Mouse (Mus musculus): ENCODE data around the gene Pld4. TPM values are rescaled to one million over a fixed set of nuclear protein-coding genes. Genes with fewer than 3 reads are reported as not detected.

Pld4 gene
- polyA plus RNA-seq, 1 experiment from 2014 or later = 8.4 TPM

DNA sequence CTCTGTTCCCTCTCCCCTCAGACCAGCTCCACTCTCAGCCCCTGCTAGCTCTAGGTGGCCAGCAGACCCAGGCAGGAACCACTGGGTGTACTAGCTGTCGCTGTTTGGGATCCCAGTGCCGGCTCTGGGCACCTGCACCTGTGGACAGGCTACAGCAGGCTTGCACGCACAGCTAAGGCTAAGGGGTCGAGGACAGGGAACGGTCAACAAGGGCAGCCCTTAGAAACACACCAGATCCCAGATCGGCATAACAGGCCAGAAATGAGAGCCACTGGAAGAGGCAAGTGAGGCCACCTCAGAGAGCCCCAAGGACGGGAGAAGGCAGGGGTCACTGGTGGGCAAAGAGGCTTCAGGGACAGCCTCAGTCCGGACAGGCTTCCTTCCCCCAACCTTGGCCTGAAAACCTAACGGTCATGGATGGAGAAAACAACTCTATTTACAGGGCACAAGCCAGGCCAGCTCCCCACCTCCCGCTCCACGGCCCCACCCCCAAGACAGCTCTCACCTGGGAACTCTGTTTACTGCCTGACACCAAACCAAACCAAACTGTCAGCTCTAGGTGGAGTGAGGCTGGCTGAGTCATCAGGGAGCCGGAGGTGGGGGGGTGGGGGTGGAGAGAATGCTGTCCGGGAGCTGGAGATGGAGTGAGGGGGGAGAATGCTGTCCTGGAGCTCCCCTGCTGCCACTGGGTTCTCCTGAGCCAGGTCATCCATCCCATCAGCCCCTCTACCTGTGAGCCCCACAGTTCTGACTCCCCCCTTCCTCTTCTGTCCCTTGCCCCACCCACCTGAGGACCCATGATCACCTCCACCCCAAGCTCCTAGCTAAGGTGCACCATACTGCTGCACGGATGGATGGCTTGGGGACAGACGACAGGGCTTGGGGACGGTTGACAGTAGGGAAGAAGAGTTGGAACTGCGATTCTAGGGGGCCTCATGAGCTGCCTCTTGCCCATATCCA lies 36.4 kb downstream of the Pld4 start:
- Histone ChIP-seq H3K27me3 (replicated peaks) (peaks cover 30% of the 10 kb centered on the region), H3K9me3 (replicated peaks) (no peaks in the 10 kb centered on the region), H3K27ac (replicated peaks) (no peak overlapping the region), H3K4me2 (no peak overlapping the region), H3K9ac (replicated peaks) (no peak overlapping the region), H3K36me3 (no peaks in the 10 kb centered on the region), H3K4me3 (replicated peaks) (no peak overlapping the region), H3K4me1 (peaks cover 29% of the 10 kb centered on the region)
- 59% methylated on average over 16 of the region's 17 CpGs for WGBS
- no peak for ATAC-seq (ENCODE audit: low FRiP score)

DNA sequence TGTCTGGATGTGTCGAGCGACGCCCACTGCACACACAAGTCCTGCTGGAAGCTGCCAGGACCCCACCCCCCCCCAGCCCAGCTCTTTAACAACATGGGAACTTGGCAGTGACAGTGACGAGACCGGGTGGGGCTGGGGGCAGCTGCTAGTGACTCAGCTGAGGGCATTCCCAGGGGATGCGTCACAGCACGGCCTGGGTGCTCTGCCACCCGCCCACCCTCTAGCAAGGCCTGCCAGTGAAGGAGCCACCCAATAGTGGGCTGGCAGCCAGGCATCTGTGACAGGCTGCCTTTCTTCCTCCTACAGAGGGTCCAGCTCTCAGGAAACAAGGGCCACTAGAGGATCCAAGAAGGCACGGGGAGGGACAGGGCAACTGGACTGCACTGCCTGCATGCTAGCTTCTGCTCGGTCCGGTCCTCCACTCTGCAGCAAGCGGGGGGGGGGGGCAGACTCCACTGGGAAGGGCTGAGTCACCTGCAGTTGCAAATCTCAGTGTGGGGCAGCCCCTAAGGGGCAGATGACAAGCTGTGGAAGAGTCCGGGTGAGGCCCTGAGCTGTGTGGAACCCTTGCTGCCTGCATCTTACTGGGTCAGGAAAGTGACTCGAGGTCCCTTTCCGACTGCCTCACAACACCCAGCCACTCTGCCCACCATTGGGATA lies 37.3 kb downstream of the Pld4 start:
- no peak overlapping the region for H3K4me2 ChIP-seq
- H3K9ac ChIP-seq (replicated peaks) = no peak overlapping the region
- peaks cover 38% of the 10 kb centered on the region for H3K4me1 ChIP-seq
- no peaks in the 10 kb centered on the region for H3K36me3 ChIP-seq
- no peaks in the 10 kb centered on the region for H3K9me3 ChIP-seq (replicated peaks)
- 0 out of 2 replicates have a peak overlapping the region, but pooled peaks have one; percentile 48 for H3K27ac ChIP-seq (replicated peaks)
- no peak overlapping the region for H3K4me3 ChIP-seq (replicated peaks)
- H3K27me3 ChIP-seq (replicated peaks) = peaks cover 30% of the 10 kb centered on the region
- 51% methylated on average over 15 of the region's 15 CpGs for WGBS
- ATAC-seq (ENCODE audit: low FRiP score) = no peak

GRCm38 (mm10) chr12:112798332-112798681 lies 37.9 kb downstream of the Pld4 start:
- Histone ChIP-seq H3K36me3 (no peaks in the 10 kb centered on the region), H3K9ac (replicated peaks) (no peak overlapping the region), H3K9me3 (replicated peaks) (no peaks in the 10 kb centered on the region), H3K27me3 (replicated peaks) (peaks cover 30% of the 10 kb centered on the region), H3K27ac (replicated peaks) (0 out of 2 replicates have a peak overlapping the region, but pooled peaks have one; percentile 48), H3K4me3 (replicated peaks) (no peak overlapping the region), H3K4me2 (no peak overlapping the region), H3K4me1 (peaks cover 42% of the 10 kb centered on the region)
- 40% methylated on average over 5 of the region's 5 CpGs for WGBS
- no peak for ATAC-seq (ENCODE audit: low FRiP score)

DNA sequence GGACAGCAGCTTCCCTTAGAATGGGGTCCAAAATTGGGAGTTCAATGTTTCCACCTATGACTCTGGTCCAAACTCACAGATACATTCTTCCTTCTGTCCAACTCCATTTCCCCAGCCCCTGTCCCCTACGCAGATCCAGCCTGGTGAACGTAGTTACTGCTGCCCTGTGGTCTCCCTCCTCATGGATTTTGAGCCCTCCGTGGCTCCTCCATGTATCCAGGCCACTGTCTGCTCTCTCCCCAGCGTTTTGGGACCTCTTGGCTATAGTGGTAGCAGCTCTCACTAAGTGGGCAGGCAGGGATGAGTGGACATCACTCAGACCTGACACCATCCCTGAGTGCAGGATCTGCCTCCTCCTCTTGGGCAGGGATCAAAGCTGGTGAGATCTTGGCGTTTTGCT lies 38.3 kb downstream of the Pld4 start:
- peaks cover 42% of the 10 kb centered on the region for H3K4me1 ChIP-seq
- H3K4me2 ChIP-seq = no peak overlapping the region
- H3K9ac ChIP-seq (replicated peaks) = no peak overlapping the region
- H3K9me3 ChIP-seq (replicated peaks) = no peaks in the 10 kb centered on the region
- H3K36me3 ChIP-seq = no peaks in the 10 kb centered on the region
- 78% methylated on average over 5 of the region's 5 CpGs for WGBS
- no peak for ATAC-seq (ENCODE audit: low FRiP score)
- H3K4me3 ChIP-seq (replicated peaks) = no peak overlapping the region
- H3K27me3 ChIP-seq (replicated peaks) = peaks cover 30% of the 10 kb centered on the region
- H3K27ac ChIP-seq (replicated peaks) = no peak overlapping the region

GRCm38 (mm10) chr12:112799237-112799970 lies 38.9 kb downstream of the Pld4 start:
- Histone ChIP-seq H3K36me3 (no peaks in the 10 kb centered on the region), H3K27me3 (replicated peaks) (peaks cover 30% of the 10 kb centered on the region), H3K9me3 (replicated peaks) (no peaks in the 10 kb centered on the region), H3K9ac (replicated peaks) (no peak overlapping the region), H3K4me2 (no peak overlapping the region), H3K4me1 (peaks cover 37% of the 10 kb centered on the region), H3K27ac (replicated peaks) (no peak overlapping the region), H3K4me3 (replicated peaks) (no peak overlapping the region)
- no peak for ATAC-seq (ENCODE audit: low FRiP score)
- WGBS = 89% methylated on average over 10 of the region's 10 CpGs

GRCm38 (mm10) chr12:112800476-112800875 lies 40.0 kb downstream of the Pld4 start:
- H3K9me3 ChIP-seq (replicated peaks) = no peaks in the 10 kb centered on the region
- H3K4me1 ChIP-seq = peaks cover 31% of the 10 kb centered on the region
- no peak overlapping the region for H3K9ac ChIP-seq (replicated peaks)
- ATAC-seq (ENCODE audit: low FRiP score) = no peak
- WGBS = 7% methylated on average over 4 of the region's 4 CpGs
- no peak overlapping the region for H3K4me2 ChIP-seq
- H3K27me3 ChIP-seq (replicated peaks) = peaks cover 34% of the 10 kb centered on the region
- no peak overlapping the region for H3K27ac ChIP-seq (replicated peaks)
- H3K36me3 ChIP-seq = no peaks in the 10 kb centered on the region
- no peak overlapping the region for H3K4me3 ChIP-seq (replicated peaks)

DNA sequence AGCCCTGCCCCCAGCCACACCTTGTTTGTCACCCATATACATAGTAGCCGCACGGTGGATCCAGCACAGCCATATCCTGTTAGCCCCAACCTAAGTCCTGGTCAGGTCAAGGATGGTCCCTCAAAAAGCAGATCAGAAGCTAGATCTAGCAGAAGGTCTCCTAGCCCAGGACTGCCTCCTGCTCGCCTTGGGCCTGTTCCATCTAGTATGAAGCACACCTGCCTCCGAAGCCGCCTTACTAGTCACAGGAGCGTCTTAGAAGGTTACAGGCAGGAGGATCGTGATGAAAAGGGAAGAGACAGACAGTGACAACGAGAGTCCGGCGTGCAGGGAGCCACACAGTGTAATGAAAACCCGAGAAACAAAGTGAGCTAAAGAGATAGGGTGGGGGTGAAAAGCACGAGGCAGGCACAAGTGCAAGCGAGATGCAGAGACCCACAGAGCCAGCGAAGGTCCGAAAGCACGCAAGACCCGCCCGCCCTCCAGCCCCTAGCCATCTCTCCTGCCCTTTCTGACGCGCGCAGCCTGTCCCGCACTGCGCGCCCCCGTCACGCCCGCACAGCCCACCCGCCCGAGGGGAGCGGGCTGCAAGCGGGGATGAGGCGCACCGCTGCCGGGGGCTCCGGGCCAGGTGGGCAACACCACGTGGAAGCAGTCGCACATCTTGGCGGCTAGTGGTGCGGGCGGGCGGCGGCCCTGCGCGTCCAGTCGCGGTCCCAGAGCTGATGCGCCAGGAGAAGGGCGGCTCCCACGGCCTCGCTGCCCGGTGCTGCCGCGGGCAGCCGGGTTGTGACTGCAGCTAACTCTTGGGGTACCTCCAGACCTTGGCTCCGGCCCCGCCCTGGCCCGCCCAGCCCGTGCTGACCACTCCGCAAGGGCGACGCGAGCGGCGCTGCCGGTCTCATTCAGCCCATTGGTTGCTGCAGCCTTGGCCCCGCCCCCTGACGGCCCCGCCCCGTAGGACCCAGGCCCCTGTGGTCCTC lies 41.7 kb downstream of the Pld4 start, which contains the start of gene Ahnak2:
Ahnak2 (minus strand) TSS at position 794 of the 983 bp plus-strand sequence.
- Histone ChIP-seq H3K4me3 (replicated peaks) (peak within 1 kb of the TSS; percentile 54), H3K4me1 (peaks cover 30% of the 10 kb centered on the region), H3K27me3 (replicated peaks) (peaks cover 29% of the 10 kb centered on the region), H3K9me3 (replicated peaks) (no peaks in the 10 kb centered on the region), H3K27ac (replicated peaks) (no peak within 1 kb of the TSS), H3K4me2 (peak within 1 kb of the TSS; percentile 97), H3K9ac (replicated peaks) (peak within 1 kb of the TSS; percentile 52), H3K36me3 (no peaks in the 10 kb centered on the region)
- WGBS = 5% methylated on average over 41 of the region's 69 CpGs
- ATAC-seq (ENCODE audit: low FRiP score) = peak; percentile 56

DNA sequence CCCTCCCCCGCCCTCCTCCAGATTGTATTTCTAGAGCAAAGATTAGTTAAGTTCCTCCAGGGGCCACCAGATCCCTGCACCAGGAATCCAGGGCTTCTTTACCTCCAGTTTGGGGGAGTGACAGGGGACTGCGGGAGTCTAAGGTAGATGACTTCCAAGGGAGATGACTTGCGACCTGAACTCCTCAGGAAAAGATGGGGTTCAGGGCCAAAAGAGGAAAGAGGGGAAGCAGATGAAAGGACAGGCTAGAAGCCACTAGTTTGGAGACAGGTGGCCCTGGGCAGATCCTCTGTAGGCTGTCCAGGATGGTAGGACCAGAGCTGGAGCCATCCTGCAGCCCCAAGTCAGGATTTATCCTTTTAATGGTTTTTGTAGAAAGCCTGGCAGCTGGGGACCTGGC lies 42.5 kb downstream of the Pld4 start:
- no peak for ATAC-seq (ENCODE audit: low FRiP score)
- Histone ChIP-seq H3K4me3 (replicated peaks) (0 out of 2 replicates have a peak overlapping the region, but pooled peaks have one; percentile 54), H3K36me3 (no peaks in the 10 kb centered on the region), H3K4me1 (peaks cover 25% of the 10 kb centered on the region), H3K9me3 (replicated peaks) (no peaks in the 10 kb centered on the region), H3K27me3 (replicated peaks) (peaks cover 29% of the 10 kb centered on the region), H3K27ac (replicated peaks) (no peak overlapping the region), H3K9ac (replicated peaks) (no peak overlapping the region), H3K4me2 (peak overlapping the region; percentile 97)
- 17% methylated on average over 3 of the region's 3 CpGs for WGBS

GRCm38 (mm10) chr12:112804046-112804445 lies 43.6 kb downstream of the Pld4 start:
- Histone ChIP-seq H3K9me3 (replicated peaks) (no peaks in the 10 kb centered on the region), H3K27ac (replicated peaks) (no peak overlapping the region), H3K4me2 (no peak overlapping the region), H3K9ac (replicated peaks) (no peak overlapping the region), H3K27me3 (replicated peaks) (peaks cover 25% of the 10 kb centered on the region), H3K4me3 (replicated peaks) (no peak overlapping the region), H3K4me1 (peaks cover 28% of the 10 kb centered on the region), H3K36me3 (no peaks in the 10 kb centered on the region)
- 41% methylated on average over 13 of the region's 13 CpGs for WGBS
- no peak for ATAC-seq (ENCODE audit: low FRiP score)

- 73% methylated on average over 6 of the region's 6 CpGs for WGBS
- no peak for ATAC-seq (ENCODE audit: low FRiP score)
Observed at GRCm38 (mm10) chr12:112806044-112806443, 45.6 kb downstream of the Pld4 start.

More at GRCm38 (mm10) chr12:112806044-112806443, 45.6 kb downstream of the Pld4 start:
- no peak overlapping the region for H3K4me2 ChIP-seq
- no peaks in the 10 kb centered on the region for H3K36me3 ChIP-seq
- H3K27me3 ChIP-seq (replicated peaks) = peaks cover 10% of the 10 kb centered on the region
- H3K4me3 ChIP-seq (replicated peaks) = no peak overlapping the region
- H3K4me1 ChIP-seq = peaks cover 48% of the 10 kb centered on the region
- H3K27ac ChIP-seq (replicated peaks) = no peak overlapping the region
- no peaks in the 10 kb centered on the region for H3K9me3 ChIP-seq (replicated peaks)
- no peak overlapping the region for H3K9ac ChIP-seq (replicated peaks)

Data from neural tube, embryonic 15.5 days (tissue).